Mouse (Mus musculus) C2C12 (cell line): ENCODE data around the gene Cnppd1.

ENCODE experiments used
- CEBPB ChIP-seq: IDR thresholded peaks from one replicate; pipeline ENCODE4 v1.6.1; 2011; ENCODE audit warnings: low read depth, mild to moderate bottlenecking, control low read depth, moderate library complexity
- CTCF ChIP-seq: IDR thresholded peaks from one replicate; pipeline ENCODE4 v1.5.1; 2011; ENCODE audit not compliant: control insufficient read depth, insufficient read depth, insufficient read length
- MAX ChIP-seq: IDR thresholded peaks from one replicate; pipeline ENCODE4 v1.6.1; 2011; ENCODE audit warnings: mild to moderate bottlenecking, control low read depth
- MYOD1 ChIP-seq: IDR thresholded peaks from one replicate; pipeline ENCODE4 v1.6.1; 2011; ENCODE audit warnings: low read depth; ENCODE audit not compliant: control insufficient read depth, insufficient read length
- USF1 ChIP-seq: IDR thresholded peaks from one replicate; pipeline ENCODE4 v1.6.1; 2011; ENCODE audit warnings: low read depth, mild to moderate bottlenecking, control low read depth, moderate library complexity

DNA sequence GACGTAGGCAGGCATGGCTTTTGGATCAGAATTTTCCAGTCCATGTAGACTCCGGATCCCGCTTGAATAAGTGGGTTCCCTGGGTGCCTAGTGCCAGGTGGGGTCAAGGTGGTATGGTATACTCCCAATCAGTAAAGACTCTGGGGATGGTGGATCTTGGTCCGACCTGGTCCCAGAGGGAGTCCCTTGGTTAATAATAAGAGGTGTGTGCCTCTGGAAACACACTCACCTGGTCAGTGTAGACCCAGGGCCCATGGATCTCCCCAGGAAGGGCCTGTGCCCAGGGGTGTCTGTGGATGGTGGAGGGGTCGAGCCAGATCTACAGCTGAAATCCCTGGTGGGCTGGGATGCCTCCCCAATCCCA is 48.7 kb upstream of the Cnppd1 start:
- no peak for TF ChIP-seq CEBPB
- TF ChIP-seq CTCF: no peak
- no peak for TF ChIP-seq USF1
- no peak for TF ChIP-seq MYOD1
- no peak for TF ChIP-seq MAX
